Mouse (Mus musculus) megakaryocyte-erythroid progenitor cell, adult 5-6 weeks (primary cell): Measurements from ENCODE around the gene Chchd4. TPM values are rescaled to one million over a fixed set of nuclear protein-coding genes. Genes with fewer than 3 reads are reported as not detected.
A peak's percentile ranks its signal among the peaks of the same experiment; 100 is the strongest.

Experiments
- ATAC-seq: replicated peaks from 2 replicates; pipeline ENCODE4 v1.8.0; 2016; ENCODE audit warnings: mild to moderate bottlenecking, inconsistent platforms; ENCODE audit not compliant: severe bottlenecking, poor library complexity, low FRiP score, low TSS enrichment
- total RNA-seq, 2 experiments: library from RNA; stranded (forward) in 1 of 2; stranded (reverse) in 1 of 2; fragments of 200-1000, 215-1000 nt in 1 of 2; fragments of >200 nt in 1 of 2; fragmentation: Nextera tagmentation in 1 of 2; gene quantifications; 2 replicates each; pipeline ENCODE4 v1.2.3; 2014 to 2017

Chchd4 gene
- total RNA-seq, 2 experiments from 2014 or later = 23.1 to 24.1 TPM

GRCm38 (mm10) chr6:91414890-91415289 lies 58.5 kb downstream of the Chchd4 start:
- 0 out of 2 replicates have a peak, but pooled peaks have one; percentile 55 for ATAC-seq

Other genes with a start within 250 kb of the Chchd4 start
- not detected in 2 replicates for gene Wnt7a, start 62.2 kb downstream of the Chchd4 start, total RNA-seq (2014; fragmentation: Nextera tagmentation)
- not detected in 2 replicates for gene Wnt7a, start 62.2 kb downstream of the Chchd4 start, total RNA-seq (2017)
- 18.7 and 19.4 TPM in 2 replicates for gene Tmem43, start 157 bp upstream of the Chchd4 start, total RNA-seq (2014; fragmentation: Nextera tagmentation)
- gene Tmem43, start 157 bp upstream of the Chchd4 start, total RNA-seq (2017) = 16.0 and 22.4 TPM in 2 replicates
- gene Xpc, start 42.3 kb upstream of the Chchd4 start, total RNA-seq (2014; fragmentation: Nextera tagmentation) = 8.8 and 10.4 TPM in 2 replicates
- 25.1 and 35.4 TPM in 2 replicates for gene Xpc, start 42.3 kb upstream of the Chchd4 start, total RNA-seq (2017)
- gene Lsm3, start 42.4 kb upstream of the Chchd4 start, total RNA-seq (2014; fragmentation: Nextera tagmentation) = 211 and 214 TPM in 2 replicates
- 372 and 520 TPM in 2 replicates for gene Lsm3, start 42.4 kb upstream of the Chchd4 start, total RNA-seq (2017)
- 34.0 and 48.8 TPM in 2 replicates for gene Slc6a6, start 210.5 kb upstream of the Chchd4 start, total RNA-seq (2014; fragmentation: Nextera tagmentation)
- gene Slc6a6, start 210.5 kb upstream of the Chchd4 start, total RNA-seq (2017) = 19.8 and 21.3 TPM in 2 replicates